Mouse (Mus musculus) hindbrain, postnatal 0 days (tissue): ENCODE data around the gene Gsta2. TPM values are rescaled to one million over a fixed set of nuclear protein-coding genes. Genes with fewer than 3 reads are reported as not detected.

Experiments
- polyA plus RNA-seq: library from polyadenylated mRNA; unstranded; fragments of >200 nt; fragmentation: Nextera tagmentation; extraction: Ambion mirVana; gene quantifications from 2 replicates; pipeline ENCODE4 v1.2.1, GENCODE M21; 2015
- total RNA-seq: library from RNA; depleted of rRNA; stranded (reverse); fragments of >200 nt; gene quantifications from 2 replicates; pipeline ENCODE4 v1.2.3, GENCODE M21; 2014; rRNA removed

Gsta2 gene
- total and polyA plus RNA-seq, 2 experiments from 2014 or later: not detected

Other genes with a start within 250 kb of the Gsta2 start
- 107 and 109 TPM in 2 replicates for gene Fbxo9, start 246.7 kb downstream of the Gsta2 start, total RNA-seq
- 86.7 and 88.9 TPM in 2 replicates for gene Fbxo9, start 246.7 kb downstream of the Gsta2 start, polyA plus RNA-seq
- gene Ick, start 246.6 kb downstream of the Gsta2 start, total RNA-seq: 36.7 and 41.2 TPM in 2 replicates
- 29.3 and 35.2 TPM in 2 replicates for gene Ick, start 246.6 kb downstream of the Gsta2 start, polyA plus RNA-seq
- 7.9 and 17.5 TPM in 2 replicates for gene Gsta4, start 173.0 kb downstream of the Gsta2 start, total RNA-seq
- 51.8 and 55.1 TPM in 2 replicates for gene Gsta4, start 173.0 kb downstream of the Gsta2 start, polyA plus RNA-seq
- gene Gsta1, start 125.1 kb downstream of the Gsta2 start, total RNA-seq: not detected in 2 replicates
- not detected in 2 replicates for gene Gsta1, start 125.1 kb downstream of the Gsta2 start, polyA plus RNA-seq
- gene Gm3776, start 98.7 kb downstream of the Gsta2 start, total RNA-seq: not detected in 2 replicates
- not detected in 2 replicates for gene Gm3776, start 98.7 kb downstream of the Gsta2 start, polyA plus RNA-seq
- not detected in 2 replicates for gene Gm10639, start 65.9 kb downstream of the Gsta2 start, total RNA-seq
- not detected in 2 replicates for gene Gm10639, start 65.9 kb downstream of the Gsta2 start, polyA plus RNA-seq
- not detected in 2 replicates for gene Omt2a, start 41.0 kb downstream of the Gsta2 start, total RNA-seq
- gene Omt2a, start 41.0 kb downstream of the Gsta2 start, polyA plus RNA-seq: not detected in 2 replicates
- not detected in 2 replicates for gene Omt2b, start 28.2 kb downstream of the Gsta2 start, total RNA-seq
- not detected in 2 replicates for gene Omt2b, start 28.2 kb downstream of the Gsta2 start, polyA plus RNA-seq
- gene Dppa5a, start 12.4 kb upstream of the Gsta2 start, total RNA-seq: 1.4 and 1.8 TPM in 2 replicates
- gene Dppa5a, start 12.4 kb upstream of the Gsta2 start, polyA plus RNA-seq: 5.8 and 6.2 TPM in 2 replicates
- gene Ooep, start 22.9 kb upstream of the Gsta2 start, total RNA-seq: 1.7 and 2.9 TPM in 2 replicates
- 4.5 and 4.7 TPM in 2 replicates for gene Ooep, start 22.9 kb upstream of the Gsta2 start, polyA plus RNA-seq
- 0.72 TPM in 1 of 2 replicates, not detected in the other for gene Ddx43, start 40.0 kb upstream of the Gsta2 start, total RNA-seq
- 0.38 and 0.59 TPM in 2 replicates for gene Ddx43, start 40.0 kb upstream of the Gsta2 start, polyA plus RNA-seq
- 0.61 and 0.63 TPM in 2 replicates for gene Cgas, start 87.4 kb upstream of the Gsta2 start, total RNA-seq
- 0.71 and 0.88 TPM in 2 replicates for gene Cgas, start 87.4 kb upstream of the Gsta2 start, polyA plus RNA-seq
- 25.7 and 36.3 TPM in 2 replicates for gene Mto1, start 92.4 kb upstream of the Gsta2 start, total RNA-seq
- 20.9 and 22.0 TPM in 2 replicates for gene Mto1, start 92.4 kb upstream of the Gsta2 start, polyA plus RNA-seq
- gene Gm17324, start 93.0 kb upstream of the Gsta2 start, total RNA-seq: 2.5 TPM in 1 of 2 replicates, not detected in the other
- gene Gm17324, start 93.0 kb upstream of the Gsta2 start, polyA plus RNA-seq: 2.3 and 3.4 TPM in 2 replicates
- 5,514 and 5,628 TPM in 2 replicates for gene Eef1a1, start 133.4 kb upstream of the Gsta2 start, total RNA-seq
- 2,472 and 2,549 TPM in 2 replicates for gene Eef1a1, start 133.4 kb upstream of the Gsta2 start, polyA plus RNA-seq
- 9.9 and 10.2 TPM in 2 replicates for gene Slc17a5, start 232.3 kb upstream of the Gsta2 start, total RNA-seq
- gene Slc17a5, start 232.3 kb upstream of the Gsta2 start, polyA plus RNA-seq: 15.5 and 16.6 TPM in 2 replicates